Mouse (Mus musculus) CH12.LX (cell line): ENCODE data around the gene Znrf3. TPM values are rescaled to one million over a fixed set of nuclear protein-coding genes. Genes with fewer than 3 reads are reported as not detected.

ENCODE experiments used
- DNase-seq: peaks from one replicate; pipeline ENCODE4 v3.0.0-alpha.2; 2013; ENCODE audit errors: extremely low read depth
- H3K27ac ChIP-seq: 2 replicates; pipeline ENCODE4 v1.5.1; 2012; ENCODE audit warnings: low read depth, mild to moderate bottlenecking, control low read depth, moderate library complexity; ENCODE audit not compliant: insufficient read depth
- H3K27me3 ChIP-seq: replicated peaks from 2 replicates; pipeline ENCODE3; 2012; ENCODE audit warnings: inconsistent platforms
- H3K36me3 ChIP-seq, 2 experiments: replicated peaks in 1 of 2; 2 replicates each; pipeline versions ENCODE3 to v1.6.1; 2012; ENCODE audit warnings: inconsistent platforms in 1 of 2, low read length in 1 of 2, mild to moderate bottlenecking in 1 of 2, mixed read lengths in 1 of 2, moderate library complexity in 1 of 2; ENCODE audit not compliant: control insufficient read depth in 1 of 2, insufficient read depth in 1 of 2
- H3K4me1 ChIP-seq, 2 experiments: 2 replicates each; pipeline ENCODE4 v1.6.1; 2012; ENCODE audit warnings: inconsistent platforms in 1 of 2, moderate library complexity in 1 of 2; ENCODE audit not compliant: insufficient read depth in 2 of 2, control insufficient read depth in 1 of 2
- H3K4me2 ChIP-seq: 2 replicates; pipeline ENCODE4 v1.6.1; 2012; ENCODE audit warnings: low read depth, mild to moderate bottlenecking, control low read depth; ENCODE audit not compliant: poor library complexity, insufficient read depth, severe bottlenecking
- H3K4me3 ChIP-seq, 3 experiments: fragments of 150-350 bp in 1 of 3; sonication (generic) in 1 of 3; replicated peaks in 1 of 3; 2 replicates each; pipeline versions ENCODE3 to v1.5.1; 2011 to 2012; ENCODE audit warnings: low read depth in 2 of 3, low read length in 2 of 3, mild to moderate bottlenecking in 2 of 3, moderate library complexity in 2 of 3, control low read depth in 1 of 3, improper control_type of control experiment in 1 of 3, inconsistent platforms in 1 of 3, mixed read lengths in 1 of 3; ENCODE audit not compliant: poor library complexity in 1 of 3
- H3K79me2 ChIP-seq: replicated peaks from 2 replicates; pipeline ENCODE4 v1.6.1; 2012; ENCODE audit warnings: mild to moderate bottlenecking, moderate library complexity; ENCODE audit not compliant: control insufficient read depth, poor library complexity, insufficient read depth, severe bottlenecking; ENCODE audit errors: extremely low read depth
- H3K9ac ChIP-seq: 2 replicates; pipeline ENCODE4 v1.6.1; 2012; ENCODE audit warnings: low read depth, mild to moderate bottlenecking, control low read depth, moderate library complexity; ENCODE audit not compliant: insufficient read depth
- H3K9me3 ChIP-seq: replicated peaks from 2 replicates; pipeline ENCODE3; 2012; ENCODE audit warnings: low read length, inconsistent platforms, mixed read lengths
- CHD2 ChIP-seq: IDR thresholded peaks from 2 replicates; pipeline ENCODE4 v1.6.1; 2011; ENCODE audit warnings: low read length, improper control_type of control experiment
- ETS1 ChIP-seq: conservative IDR thresholded peaks from 2 replicates; pipeline ENCODE4 v1.6.1; 2012; ENCODE audit warnings: low read depth, mild to moderate bottlenecking, inconsistent platforms, low read length, improper control_type of control experiment, moderate library complexity
- GABPA ChIP-seq: IDR thresholded peaks from 2 replicates; pipeline ENCODE4 v1.6.1; 2012; ENCODE audit warnings: low read depth, low read length, improper control_type of control experiment, inconsistent platforms; ENCODE audit not compliant: insufficient replicate concordance
- JUN ChIP-seq: IDR thresholded peaks from 2 replicates; pipeline ENCODE4 v1.6.1; 2011; ENCODE audit warnings: low read depth, mild to moderate bottlenecking, low read length, improper control_type of control experiment, moderate library complexity; ENCODE audit not compliant: insufficient read depth
- JUND ChIP-seq: conservative IDR thresholded peaks from 2 replicates; pipeline ENCODE4 v1.6.1; 2011; ENCODE audit warnings: low read depth, low read length, improper control_type of control experiment
- KAT2A ChIP-seq: IDR thresholded peaks from 2 replicates; pipeline ENCODE4 v1.6.1; 2012; ENCODE audit warnings: low read length, improper control_type of control experiment, inconsistent platforms; ENCODE audit not compliant: insufficient replicate concordance
- MXI1 ChIP-seq: IDR thresholded peaks from 2 replicates; pipeline ENCODE4 v1.6.1; 2011; ENCODE audit warnings: mild to moderate bottlenecking, low read depth, low read length, improper control_type of control experiment
- MYC ChIP-seq: IDR thresholded peaks from 2 replicates; pipeline ENCODE4 v1.6.1; 2011; ENCODE audit warnings: low read depth, mild to moderate bottlenecking, improper control_type of control experiment, low read length
- PAX5 ChIP-seq: IDR thresholded peaks from 2 replicates; pipeline ENCODE4 v1.6.1; 2012; ENCODE audit warnings: low read length, inconsistent platforms, mixed read lengths
- POLR2AphosphoS2 ChIP-seq: IDR thresholded peaks from 2 replicates; pipeline ENCODE4 v1.6.1; 2011; ENCODE audit warnings: low read depth, low read length, improper control_type of control experiment
- TBP ChIP-seq: conservative IDR thresholded peaks from 2 replicates; pipeline ENCODE4 v1.6.1; 2011; ENCODE audit warnings: low read depth, low read length, improper control_type of control experiment
- TCF12 ChIP-seq: IDR thresholded peaks from 2 replicates; pipeline ENCODE4 v1.6.1; 2014; ENCODE audit warnings: low read depth, mild to moderate bottlenecking, inconsistent platforms, low read length, improper control_type of control experiment
- USF1 ChIP-seq: IDR thresholded peaks from 2 replicates; pipeline ENCODE4 v1.6.1; 2014; ENCODE audit warnings: low read depth, mild to moderate bottlenecking, inconsistent platforms, low read length, improper control_type of control experiment
- USF2 ChIP-seq: conservative IDR thresholded peaks from 2 replicates; pipeline ENCODE4 v1.6.1; 2011; ENCODE audit warnings: low read depth, low read length, improper control_type of control experiment
- ZKSCAN1 ChIP-seq: IDR thresholded peaks from 2 replicates; pipeline ENCODE4 v1.6.1; 2012; ENCODE audit warnings: low read depth, inconsistent platforms, low read length, improper control_type of control experiment, borderline replicate concordance
- ZMIZ1 ChIP-seq: IDR thresholded peaks from 2 replicates; pipeline ENCODE4 v1.6.1; 2012; ENCODE audit warnings: low read depth, mild to moderate bottlenecking, inconsistent platforms, low read length, improper control_type of control experiment
- ZNF384 ChIP-seq: IDR thresholded peaks from 2 replicates; pipeline ENCODE4 v1.6.1; 2012; ENCODE audit warnings: low read depth, low read length, improper control_type of control experiment, inconsistent platforms
- dilution Hi-C: fragments of 300-500 bp; cut with MboI; formaldehyde crosslinking; loops from 2 replicates; pipeline ENCODE4 v1.14.3; 2020; ENCODE audit warnings: low sequenced_read_pairs; ENCODE audit not compliant: extremely low pct_unique_long_range_greater_than_20kb, extremely low pct_ligation_motif_present
- in situ Hi-C: fragments of 300-500 bp; cut with MboI; formaldehyde crosslinking; loops from 3 replicates; pipeline ENCODE4 v1.14.3; 2019; ENCODE audit warnings: low sequenced_read_pairs, low pct_ligation_motif_present, low pct_unique_long_range_greater_than_20kb, mixed read lengths
- polyA plus RNA-seq: library from polyadenylated mRNA; unstranded; fragments of >175 nt; gene quantifications from 2 replicates; pipeline ENCODE4 v1.2.1, GENCODE M21; 2012; ENCODE audit warnings: low read depth; ENCODE audit not compliant: insufficient read length
- total RNA-seq, 2 experiments: library from RNA; depleted of rRNA; stranded (reverse); fragments of 300-350 nt in 1 of 2; fragments of >200 nt in 1 of 2; gene quantifications; 2 replicates each; pipeline ENCODE4 v1.2.3; 2012 to 2014

Gene Znrf3
- total and polyA plus RNA-seq, 3 experiments: 1.1 to 2.7 (median 1.3) TPM

DNA sequence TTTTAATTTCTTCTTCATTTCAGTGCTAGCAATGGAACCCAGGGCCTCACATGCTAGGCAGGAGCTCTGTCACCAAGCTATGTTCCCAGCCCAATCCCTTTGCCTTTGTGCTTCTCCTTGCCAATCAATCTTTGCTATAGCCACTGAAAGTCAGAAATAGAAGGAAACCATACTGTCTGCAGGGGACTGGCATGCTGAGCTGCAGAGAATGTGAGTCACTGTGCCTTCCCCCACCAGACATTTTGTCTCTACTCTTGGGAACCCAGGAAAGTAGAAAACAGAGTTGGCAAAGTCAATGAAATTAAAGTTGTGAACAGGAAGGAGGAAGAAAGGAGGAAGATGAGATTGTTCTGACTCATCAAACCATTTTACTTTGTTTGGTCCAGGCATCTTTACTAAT lies 108.4 kb downstream of the Znrf3 start:
- TF ChIP-seq KAT2A (no peak), ETS1 (no peak), JUN (no peak), USF1 (no peak), MXI1 (no peak), MYC (no peak), GABPA (no peak), ZMIZ1 (no peak), TBP (no peak), CHD2 (no peak), TCF12 (no peak), JUND (no peak), USF2 (no peak), PAX5 (no peak)
- in situ Hi-C loops: no loop called here

GRCm38 (mm10) chr11:5330851-5331250 lies 113.8 kb downstream of the Znrf3 start:
- no peak overlapping the region for H3K9ac ChIP-seq
- H3K9me3 ChIP-seq: no peaks in the 10 kb centered on the region
- no peaks in the 10 kb centered on the region for H3K27me3 ChIP-seq
- H3K79me2 ChIP-seq: no peaks in the 10 kb centered on the region
- H3K4me1 ChIP-seq: peaks cover 0 to 14% of the 10 kb centered on the region in 2 experiments; a peak in 2 of 4 replicates
- no peak overlapping the region for H3K4me2 ChIP-seq
- no peak for DNase-seq
- in situ Hi-C loops: no loop called here
- dilution Hi-C loops: no loop called here
- no peak overlapping the region for H3K4me3 ChIP-seq
- no peak for TF ChIP-seq ZKSCAN1
- no peak for TF ChIP-seq ZNF384
- TF ChIP-seq POLR2AphosphoS2: no peak
- TF ChIP-seq, all 38 proteins: peak for 0
- peaks cover 0 to 7% of the 10 kb centered on the region in 2 experiments for H3K36me3 ChIP-seq
- no peak overlapping the region for H3K27ac ChIP-seq

More for the DNA sequence above, 108.4 kb downstream of the Znrf3 start:
- H3K9me3 ChIP-seq: no peaks in the 10 kb centered on the region
- peaks cover 0 to 8% of the 10 kb centered on the region in 2 experiments for H3K36me3 ChIP-seq
- DNase-seq: no peak
- dilution Hi-C loops: no loop called here
- H3K9ac ChIP-seq: no peak overlapping the region
- no peak overlapping the region for H3K4me2 ChIP-seq
- H3K27ac ChIP-seq: no peak overlapping the region
- H3K4me3 ChIP-seq: no peak overlapping the region
- H3K27me3 ChIP-seq: no peaks in the 10 kb centered on the region
- H3K79me2 ChIP-seq: no peaks in the 10 kb centered on the region
- H3K4me1 ChIP-seq: peaks cover 15 to 44% of the 10 kb centered on the region in 2 experiments
